Mouse (Mus musculus) left cerebral cortex, postnatal 10 days (tissue): Measurements from ENCODE around the gene Haghl. TPM values are rescaled to one million over a fixed set of nuclear protein-coding genes. Genes with fewer than 3 reads are reported as not detected.

ENCODE experiments used
- DNase-seq, 2 experiments: peaks; one replicate each; pipeline ENCODE4 v3.0.0; 2021 to 2022; ENCODE audit warnings: low spot score in 2 of 2, mixed read lengths in 1 of 2; ENCODE audit errors: extremely low spot score in 1 of 2
- intact Hi-C: fragments of 180-260 bp; cut with DNase I; formaldehyde crosslinking; loops from one replicate; pipeline ENCODE4 v1.15.1; 2025
- total RNA-seq, 2 experiments: library from RNA; stranded (reverse); gene quantifications; 2 replicates each; pipeline ENCODE4 v1.2.3; 2021

Haghl gene
- 100 to 1,000 TPM; 132 to 133 TPM for total RNA-seq

- DNase-seq: peak; percentile 95 to 97
- intact Hi-C loops: no loop called here
Measured at GRCm38 (mm10) chr17:25785281-25785745, at the start of gene Haghl. Gene Haghl (minus strand): TSS chr17:25785673.

- intact Hi-C loops: no loop called here
- no peak for DNase-seq
Measured at GRCm38 (mm10) chr17:25834595-25835222, 49.2 kb upstream of the Haghl start.

GRCm38 (mm10) chr17:25833961-25834594, 48.6 kb upstream of the Haghl start:
- intact Hi-C loops: no loop called here
- peak in 1 of 2 experiments; percentile 32 for DNase-seq

GRCm38 (mm10) chr17:25833291-25833663, 47.8 kb upstream of the Haghl start, which contains the start of gene Stub1:
Gene Stub1 (minus strand): TSS chr17:25833404.
- peak; percentile 87 to 93 for DNase-seq
- intact Hi-C loops: no loop called here

DNA sequence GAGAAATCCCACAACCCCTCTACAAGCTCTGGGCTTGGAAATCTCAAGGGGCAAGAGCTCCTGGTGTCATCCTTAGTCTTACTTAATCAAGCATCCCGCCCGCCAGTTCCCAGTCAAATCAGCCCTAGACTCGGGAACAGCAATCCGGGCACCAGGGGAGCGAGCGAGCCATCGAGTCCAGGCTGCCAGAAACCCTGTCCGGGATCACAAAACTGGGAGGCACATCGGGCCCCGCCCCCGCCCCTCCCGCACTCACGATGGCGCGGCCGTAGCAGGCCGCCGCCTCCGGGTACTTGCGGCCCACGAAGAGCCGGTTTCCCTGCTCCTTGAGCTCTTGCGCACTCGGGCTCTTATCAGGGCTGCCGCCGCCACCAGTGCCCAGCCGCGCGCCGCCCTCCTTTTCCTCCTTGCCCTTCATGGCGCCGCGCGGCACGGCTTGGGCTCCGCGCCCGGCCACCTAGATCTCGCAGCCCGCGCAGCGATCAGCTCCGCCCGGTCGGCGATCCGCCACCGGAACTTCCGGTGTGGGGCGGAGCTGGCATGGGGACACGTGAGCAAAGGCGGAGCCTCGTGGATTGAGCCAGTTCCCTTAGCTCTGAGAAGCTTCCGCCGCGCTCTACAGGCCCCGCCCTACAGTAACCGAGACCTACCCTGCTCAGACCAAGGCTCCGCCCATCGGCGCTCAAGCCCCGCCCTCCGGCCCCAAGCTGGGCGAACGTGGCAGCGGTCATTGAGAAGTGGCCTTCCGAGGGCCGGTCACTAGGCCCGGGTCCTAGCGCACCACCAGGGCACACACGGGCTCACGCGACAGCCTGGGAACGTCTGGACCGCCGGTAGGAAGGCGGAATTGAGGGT, 47.2 kb upstream of the Haghl start:
- intact Hi-C loops: no loop called here
- DNase-seq: peak; percentile 98 to 100

DNA sequence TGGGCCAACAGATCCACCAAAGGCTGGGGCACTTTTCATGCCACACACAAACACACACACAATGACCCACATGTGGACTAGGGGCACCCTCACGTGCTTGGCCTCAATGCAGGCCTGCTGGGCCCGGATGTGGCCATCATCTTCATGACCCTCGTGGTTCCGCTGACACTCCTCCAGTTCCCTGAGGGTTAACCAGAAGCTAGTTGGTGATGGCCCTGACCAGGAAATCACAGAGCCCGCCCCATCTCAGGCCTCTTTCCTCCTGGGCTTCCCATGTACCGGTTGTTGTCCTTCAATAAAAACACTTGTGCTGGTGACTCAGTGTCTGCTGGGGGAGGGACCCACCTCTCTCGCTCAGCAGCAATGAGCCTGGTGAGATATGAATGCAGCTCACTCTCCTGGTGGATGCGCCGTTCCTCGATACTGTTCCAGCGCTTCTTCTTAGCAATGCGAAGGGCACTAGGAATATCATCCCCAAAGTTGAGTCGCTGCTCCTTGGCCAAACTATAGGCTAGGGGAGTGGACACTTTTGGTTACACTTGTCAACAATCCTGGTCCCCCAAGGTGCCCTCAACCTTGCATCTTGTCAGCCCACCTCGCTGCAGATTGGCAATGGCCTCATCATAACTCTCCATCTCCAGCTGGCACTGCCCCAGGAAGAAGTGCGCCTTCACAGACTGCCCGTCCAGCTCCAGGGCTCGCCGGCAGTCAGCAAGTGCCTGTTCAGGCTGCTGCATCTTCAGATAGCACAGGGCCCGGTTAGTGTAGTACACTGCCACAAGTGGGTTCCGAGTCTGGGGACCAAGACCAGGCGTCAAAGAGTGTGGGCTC, 46.2 kb upstream of the Haghl start:
- peak in 1 of 2 experiments; percentile 70 for DNase-seq
- intact Hi-C loops: no loop called here

DNA sequence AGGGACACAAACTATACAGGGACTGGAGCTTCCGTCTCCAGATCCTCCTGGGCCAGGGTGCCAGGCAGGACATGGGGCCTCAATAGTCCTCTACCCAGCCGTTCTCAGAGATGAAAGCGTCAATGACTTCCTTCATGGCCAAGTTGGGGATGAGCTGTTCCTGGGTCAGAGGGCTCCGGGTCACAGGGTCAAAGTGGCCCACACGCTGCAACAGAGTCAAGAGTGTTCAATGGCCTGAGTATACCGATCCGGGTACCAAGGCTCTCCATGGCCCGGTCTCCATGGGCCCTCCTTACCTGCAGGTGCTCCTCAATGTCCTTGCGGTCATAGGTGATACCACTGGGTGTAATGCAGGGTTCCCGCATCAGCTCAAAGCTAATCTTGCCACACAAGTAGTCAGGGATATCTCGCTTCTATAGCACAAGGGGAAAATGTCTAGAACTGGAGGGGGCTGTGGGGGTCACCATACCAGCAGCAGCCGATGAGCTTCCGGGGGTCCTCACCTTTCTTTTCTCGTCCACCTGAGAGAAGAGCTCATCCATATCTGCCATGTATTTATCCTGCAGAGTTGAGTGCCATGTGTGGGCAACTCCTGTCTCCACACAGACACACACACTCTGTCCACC, 45.4 kb upstream of the Haghl start:
- intact Hi-C loops: no loop called here
- DNase-seq: no peak

- intact Hi-C loops: no loop called here
Measured at GRCm38 (mm10) chr17:25830200-25830753, 44.8 kb upstream of the Haghl start.

DNA sequence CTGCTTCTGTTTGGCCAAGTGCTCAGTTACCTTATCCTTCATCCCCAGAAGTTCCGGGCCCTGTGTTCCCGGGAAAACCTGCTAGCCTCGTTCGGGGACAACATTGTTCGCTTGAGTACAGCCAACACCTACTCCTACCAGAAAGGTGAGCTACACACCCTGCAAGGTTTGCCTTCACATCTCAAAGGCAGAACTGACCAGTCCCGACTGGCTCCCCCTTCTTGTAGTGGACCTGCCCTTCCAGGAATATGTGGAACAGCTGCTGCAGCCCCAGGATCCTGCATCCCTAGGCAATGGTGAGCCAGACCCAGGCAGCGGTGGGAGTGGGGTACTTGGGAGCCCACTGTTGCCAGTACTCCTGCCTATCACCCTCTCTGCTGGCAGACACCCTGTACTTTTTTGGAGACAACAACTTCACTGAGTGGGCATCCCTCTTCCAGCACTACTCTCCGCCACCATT, 44.1 kb upstream of the Haghl start:
- peak in 1 of 2 experiments; percentile 26 for DNase-seq
- intact Hi-C loops: no loop called here

More at GRCm38 (mm10) chr17:25830200-25830753, 44.8 kb upstream of the Haghl start:
- no peak for DNase-seq

GRCm38 (mm10) chr17:25828712-25829557, 43.5 kb upstream of the Haghl start, which contains the start of gene Jmjd8:
Gene Jmjd8 (plus strand): TSS chr17:25828867.
- peak; percentile 78 to 87 for DNase-seq
- intact Hi-C loops: no loop called here

GRCm38 (mm10) chr17:25828223-25828594, 42.7 kb upstream of the Haghl start:
- peak in 1 of 2 experiments; percentile 45 for DNase-seq
- intact Hi-C loops: no loop called here

- intact Hi-C loops: no loop called here
- peak in 1 of 2 experiments; percentile 30 for DNase-seq
Measured at GRCm38 (mm10) chr17:25827546-25828222, 42.2 kb upstream of the Haghl start.

GRCm38 (mm10) chr17:25827011-25827410, 41.5 kb upstream of the Haghl start:
- DNase-seq: peak in 1 of 2 experiments; percentile 23
- intact Hi-C loops: no loop called here

GRCm38 (mm10) chr17:25825984-25826570, 40.6 kb upstream of the Haghl start:
- no peak for DNase-seq
- intact Hi-C loops: no loop called here

GRCm38 (mm10) chr17:25825311-25825710, 39.8 kb upstream of the Haghl start:
- DNase-seq: peak in 1 of 2 experiments; percentile 22
- intact Hi-C loops: no loop called here
